ENCODE assay signal across 25 mouse cellular contexts in genomic region chr16:56286076-56286475, GRCm38 (mm10).
DNase-seq lines count a peak whose midpoint lies in the region; TF ChIP-seq lines count a peak whose summit lies in the region.
"Had no signal": no experiment of that assay in that cellular context is flagged by ENCODE, and none has a peak within 500 bp of the region (broad histone marks: within the 10 kb centered on the region; RNA-seq: fewer than 3 reads in every experiment).

No protein-coding gene starts in this region.

- no peak for TF ChIP-seq CTCF in gastrocnemius, adult 2 months (IDR thresholded peaks at IDR 0.05)

- DNase-seq in adrenal gland, postnatal 10 days = peak; percentile 12
- DNase-seq in adrenal gland, adult 2 months = no peak
- DNase-seq in left cerebral cortex, postnatal 4 days = peak; percentile 53
- DNase-seq in left cerebral cortex, postnatal 10 days (ENCODE audit: extremely low spot score in 1 of 2, low spot score in 2 of 2) = no peak
- peak; percentile 26 for DNase-seq in cerebellum, adult 9-10 months
- DNase-seq in urinary bladder, postnatal 10 days (ENCODE audit: low spot score) = no peak
- no peak for DNase-seq in gastrocnemius, adult 2 months
- DNase-seq: adrenal gland, adult 8-10 months; gastrocnemius, postnatal 25 days; heart, adult 18-20 months; heart, postnatal 4 days; kidney, adult 11 months; kidney, postnatal 14 days; layer of hippocampus, adult 9-11 months; liver, postnatal 0 days; lung, postnatal 36 days; thymus, postnatal 4 days had no signal

- no peak overlapping the region for H3K27ac ChIP-seq in gastrocnemius, adult 2 months
- H3K27ac ChIP-seq: embryonic facial prominence, embryonic 10.5 days; embryonic facial prominence, embryonic 15.5 days; forebrain, embryonic 12.5 days; hindbrain, embryonic 13.5 days; limb, embryonic 12.5 days; liver, embryonic 12.5 days; midbrain, embryonic 12.5 days; neural tube, embryonic 13.5 days had no signal

- intact Hi-C loops in left cerebral cortex, postnatal 4 days (cut with DNase I) = no loop called here
- intact Hi-C loops in left cerebral cortex, postnatal 10 days (cut with DNase I) = no loop called here
- intact Hi-C loops in gastrocnemius, adult 2 months (cut with DNase I) = no loop called here

- no peak overlapping the region for H3K4me3 ChIP-seq in gastrocnemius, adult 2 months
- H3K4me3 ChIP-seq: embryonic facial prominence, embryonic 10.5 days; embryonic facial prominence, embryonic 15.5 days; forebrain, embryonic 12.5 days; hindbrain, embryonic 13.5 days; limb, embryonic 12.5 days; liver, embryonic 12.5 days; midbrain, embryonic 12.5 days; neural tube, embryonic 13.5 days had no signal

Comparison
In these comparisons a context has a peak if more than half of its experiments do, and no peak if none do; other contexts are left out.
1. DNase-seq: peak in adrenal gland, postnatal 10 days (single experiment), left cerebral cortex, postnatal 4 days (single experiment) and cerebellum, adult 9-10 months (single experiment); none in adrenal gland, adult 2 months (single experiment), left cerebral cortex, postnatal 10 days (0 of 2), urinary bladder, postnatal 10 days (single experiment) and gastrocnemius, adult 2 months (single experiment).